Comparison of ENCODE assay signal across 16 mouse cellular contexts in the genomic region with DNA sequence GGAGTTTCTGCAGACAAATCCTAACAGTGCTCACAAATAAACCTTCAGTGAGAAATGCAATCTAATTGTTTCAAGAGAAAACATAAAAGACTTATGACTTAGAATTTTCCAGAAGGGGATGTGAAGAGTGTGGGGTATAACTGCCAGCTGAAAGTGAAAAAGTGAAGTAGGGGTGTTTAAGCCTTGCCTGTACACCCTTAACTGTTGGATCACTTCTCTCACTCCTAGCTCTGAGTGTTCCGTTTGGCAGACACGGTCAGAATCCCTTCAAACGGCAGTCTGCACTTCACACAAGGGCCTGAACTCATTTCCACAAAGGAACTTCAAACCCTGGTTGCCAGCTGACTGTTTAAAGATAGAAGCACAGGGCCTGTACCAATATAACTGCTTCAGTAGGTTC.
DNase-seq lines count a peak whose midpoint lies in the region; ATAC-seq and TF ChIP-seq lines count a peak whose summit lies in the region.
"Had no signal": no experiment of that assay in that cellular context is flagged by ENCODE, and none has a peak within 500 bp of the region (broad histone marks: within the 10 kb centered on the region; RNA-seq: fewer than 3 reads in every experiment).

No protein-coding gene starts in this region.

- DNase-seq in heart, adult 8-10 months (ENCODE audit: low spot score) = no peak
- no peak for DNase-seq in kidney, adult 8-10 months
- DNase-seq in thymus, adult 2 months = no peak
- DNase-seq in thymus, postnatal 25 days = no peak
- no peak for DNase-seq in right cerebral cortex, postnatal 36 days (ENCODE audit: low spot score in 2 of 2)
- no peak for DNase-seq in gastrocnemius, adult 18-20 months (ENCODE audit: low spot score)
- DNase-seq: B cell, adult 2 months; cerebellum, adult 11 months; cerebellum, postnatal 25 days; left cerebral cortex, postnatal 4 days had no signal

- no peaks in the 10 kb centered on the region for H3K36me3 ChIP-seq in heart, embryonic 13.5 days
- H3K36me3 ChIP-seq in kidney, embryonic 16.5 days (ENCODE audit: insufficient read depth, low read length) = no peaks in the 10 kb centered on the region
- H3K36me3 ChIP-seq in thymus, adult 2 months (ENCODE audit: control insufficient read depth, insufficient read depth, low read length) = no peaks in the 10 kb centered on the region
- H3K36me3 ChIP-seq: embryonic facial prominence, embryonic 10.5 days; hindbrain, embryonic 10.5 days had no signal

- peaks cover 23% of the 10 kb centered on the region for H3K4me1 ChIP-seq in heart, embryonic 13.5 days
- peaks cover 14% of the 10 kb centered on the region for H3K4me1 ChIP-seq in kidney, embryonic 16.5 days (ENCODE audit: insufficient read depth, low read length)
- H3K4me1 ChIP-seq in thymus, adult 2 months (replicated peaks; ENCODE audit: control insufficient read depth, insufficient read depth, low read length) = peaks cover 28% of the 10 kb centered on the region

- H3K9me3 ChIP-seq in heart, embryonic 13.5 days = no peaks in the 10 kb centered on the region
- H3K9me3 ChIP-seq in kidney, embryonic 16.5 days (ENCODE audit: low read length) = no peaks in the 10 kb centered on the region
- H3K9me3 ChIP-seq: embryonic facial prominence, embryonic 10.5 days; hindbrain, embryonic 10.5 days had no signal

- H3K27ac ChIP-seq in heart, embryonic 13.5 days (replicated peaks) = peak overlapping the region; percentile 67
- H3K27ac ChIP-seq in kidney, embryonic 16.5 days (ENCODE audit: low read length) = peak overlapping the region; percentile 65; the same call in 1 of the 2 replicates
- peak overlapping the region; percentile 90 for H3K27ac ChIP-seq in thymus, adult 2 months (ENCODE audit: control insufficient read depth, insufficient read depth, low read length)
- H3K27ac ChIP-seq: embryonic facial prominence, embryonic 10.5 days; hindbrain, embryonic 10.5 days had no signal

- H3K9ac ChIP-seq in heart, embryonic 13.5 days = 0 out of 2 replicates have a peak overlapping the region, but pooled peaks have one; percentile 24
- H3K9ac ChIP-seq in kidney, embryonic 16.5 days (replicated peaks; ENCODE audit: low read length) = no peak overlapping the region

- 22% methylated on average over 3 of the region's 3 CpGs for WGBS in heart, embryonic 13.5 days
- 22% methylated on average over 3 of the region's 3 CpGs for WGBS in kidney, embryonic 16.5 days
- 2% methylated on average over 3 of the region's 3 CpGs for WGBS in thymus, adult 2 months

- no peaks in the 10 kb centered on the region; the same call in 1 of the 2 replicates for H3K27me3 ChIP-seq in heart, embryonic 13.5 days (replicated peaks)
- no peaks in the 10 kb centered on the region for H3K27me3 ChIP-seq in kidney, embryonic 16.5 days (ENCODE audit: insufficient read depth, low read length)
- H3K27me3 ChIP-seq in thymus, adult 2 months (ENCODE audit: control insufficient read depth, insufficient read depth, low read length) = no peaks in the 10 kb centered on the region

- ATAC-seq in heart, embryonic 13.5 days (ENCODE audit: extremely low read depth, insufficient number of reproducible peaks, low FRiP score, low TSS enrichment) = no peak
- ATAC-seq in kidney, embryonic 16.5 days (ENCODE audit: low FRiP score, low TSS enrichment) = no peak

- no peak for TF ChIP-seq POLR2A in thymus, adult 2 months (IDR thresholded peaks at IDR 0.05; ENCODE audit: control insufficient read depth, extremely low read depth, insufficient read depth, low read length, poor library complexity)

- TF ChIP-seq CTCF in thymus, adult 2 months (IDR thresholded peaks at IDR 0.05; ENCODE audit: borderline replicate concordance, control insufficient read depth, extremely low read depth, insufficient read depth, low read length, poor library complexity) = no peak

- no peak overlapping the region for H3K4me2 ChIP-seq in heart, embryonic 13.5 days
- no peak overlapping the region for H3K4me2 ChIP-seq in kidney, embryonic 16.5 days (replicated peaks; ENCODE audit: low read depth, low read length)
- H3K4me2 ChIP-seq: midbrain, embryonic 11.5 days had no signal

- no peak overlapping the region for H3K4me3 ChIP-seq in heart, embryonic 13.5 days
- H3K4me3 ChIP-seq in kidney, embryonic 16.5 days (ENCODE audit: low read length) = no peak overlapping the region
- no peak overlapping the region for H3K4me3 ChIP-seq in thymus, adult 2 months (ENCODE audit: control insufficient read depth, insufficient read depth, low read length)
- H3K4me3 ChIP-seq: embryonic facial prominence, embryonic 10.5 days; erythroblast, embryonic 14.5 days; hindbrain, embryonic 10.5 days had no signal
